Mouse (Mus musculus) hindbrain, embryonic 13.5 days (tissue): ENCODE data around the gene Hdac4. TPM values are rescaled to one million over a fixed set of nuclear protein-coding genes. Genes with fewer than 3 reads are reported as not detected.

Experiments
- ATAC-seq: fragments of 200-750 bp; cut with Nextera tagmentation; 2 replicates; pipeline ENCODE4 v1.8.0; 2017; ENCODE audit warnings: moderate TSS enrichment; ENCODE audit not compliant: low FRiP score
- H3K27ac ChIP-seq: fragments of 300-500 bp; sonication (generic); 2 replicates; pipeline ENCODE4 v1.5.1; 2015; ENCODE audit warnings: inconsistent platforms, mild to moderate bottlenecking, moderate library complexity
- H3K27me3 ChIP-seq: fragments of 300-500 bp; sonication (generic); 2 replicates; pipeline ENCODE4 v1.6.1; 2015; ENCODE audit warnings: mild to moderate bottlenecking, inconsistent platforms
- H3K36me3 ChIP-seq: fragments of 300-500 bp; sonication (generic); 2 replicates; pipeline ENCODE4 v1.6.1; 2015; ENCODE audit warnings: mild to moderate bottlenecking, inconsistent platforms
- H3K4me1 ChIP-seq: fragments of 300-500 bp; sonication (generic); replicated peaks from 2 replicates; pipeline ENCODE4 v1.6.1; 2015; ENCODE audit warnings: inconsistent platforms
- H3K4me2 ChIP-seq: fragments of 300-500 bp; sonication (generic); 2 replicates; pipeline ENCODE4 v1.6.1; 2015; ENCODE audit warnings: inconsistent platforms, mild to moderate bottlenecking, moderate library complexity
- H3K4me3 ChIP-seq: fragments of 300-500 bp; sonication (generic); 2 replicates; pipeline ENCODE4 v1.5.1; 2015; ENCODE audit warnings: mild to moderate bottlenecking, inconsistent platforms
- H3K9ac ChIP-seq: fragments of 300-500 bp; sonication (generic); 2 replicates; pipeline ENCODE4 v1.6.1; 2015; ENCODE audit warnings: mild to moderate bottlenecking, inconsistent platforms
- H3K9me3 ChIP-seq: fragments of 300-500 bp; sonication (generic); 2 replicates; pipeline ENCODE4 v1.6.1; 2016; ENCODE audit warnings: inconsistent platforms
- whole genome bisulfite sequencing: fragments of 180-500 bp; shearing (Covaris S2); methylation state at CpG from one replicate; pipeline ENCODE4 v1.1.7; 2015; 5-methylcytosine and 5-hydroxymethylcytosine counted together
- polyA plus RNA-seq: library from polyadenylated mRNA; unstranded; fragments of >200 nt; fragmentation: Nextera tagmentation; extraction: Ambion mirVana; gene quantifications from 2 replicates; pipeline ENCODE4 v1.2.1, GENCODE M21; 2015

Gene Hdac4
- polyA plus RNA-seq, 1 experiment from 2014 or later: 25.3 TPM

DNA sequence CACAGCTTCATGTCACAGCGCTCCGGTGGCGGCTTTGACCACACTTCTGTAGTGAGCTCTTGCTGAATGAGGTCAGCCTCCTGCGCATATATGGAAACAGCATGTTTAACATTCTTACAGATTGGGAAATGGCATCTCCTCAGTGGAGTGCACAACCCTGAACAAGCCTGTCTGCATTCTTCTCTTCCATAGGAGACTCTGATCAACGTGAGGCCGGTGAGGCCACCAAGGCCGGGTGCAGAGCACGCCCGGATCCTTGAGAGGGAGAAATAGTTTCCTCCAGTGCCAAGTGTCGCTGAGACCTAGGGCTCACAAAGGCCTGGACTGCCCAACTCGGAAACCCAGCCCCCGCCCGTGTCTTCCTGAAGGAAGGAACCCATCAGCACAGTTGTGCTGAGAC, 266.4 kb downstream of the Hdac4 start:
- H3K9ac ChIP-seq: no peak overlapping the region

DNA sequence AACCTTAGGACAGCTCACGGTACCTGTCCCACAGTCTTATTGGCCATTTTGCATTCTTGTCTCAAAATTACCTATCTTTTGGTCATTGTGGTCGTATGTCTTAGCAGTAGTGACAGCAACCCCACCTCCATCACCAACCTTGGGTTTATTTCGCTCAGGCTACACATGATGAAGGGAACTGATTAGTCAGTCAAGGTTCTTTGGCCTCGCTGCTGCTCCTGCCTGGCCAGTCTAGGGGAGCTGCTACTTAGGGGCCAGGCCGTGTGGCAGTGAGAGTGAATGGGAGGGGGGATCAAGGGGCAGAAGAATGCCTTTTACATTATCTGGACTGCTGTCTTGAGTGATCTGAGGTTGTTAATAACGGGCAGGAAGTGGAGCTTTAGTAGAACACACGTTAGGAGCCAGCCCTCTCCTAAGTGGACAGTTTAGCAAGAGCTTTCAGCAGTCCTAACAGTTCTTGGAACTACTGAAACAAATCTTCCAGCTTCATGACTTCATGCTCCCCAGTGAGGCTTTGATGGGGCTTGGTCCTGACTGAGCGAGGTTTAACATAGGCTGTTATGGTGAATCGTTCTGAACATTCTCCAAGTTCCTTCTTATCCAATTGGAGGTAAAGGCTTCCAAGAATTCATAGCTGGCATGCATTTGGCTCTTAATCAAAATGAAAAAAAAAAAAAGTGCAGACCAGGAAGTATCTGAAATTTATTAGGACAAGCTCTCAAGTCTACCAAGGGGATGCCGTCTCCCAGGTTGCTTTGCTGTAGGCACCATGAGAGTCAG, 267.8 kb downstream of the Hdac4 start:
- no peak overlapping the region for H3K4me3 ChIP-seq
- H3K27ac ChIP-seq: no peak overlapping the region
- no peaks in the 10 kb centered on the region for H3K27me3 ChIP-seq
- H3K4me2 ChIP-seq: no peak overlapping the region
- no peaks in the 10 kb centered on the region for H3K4me1 ChIP-seq
- WGBS: 91% methylated on average over 10 of the region's 10 CpGs
- H3K9me3 ChIP-seq: no peaks in the 10 kb centered on the region
- no peak overlapping the region for H3K9ac ChIP-seq
- peaks cover 32% of the 10 kb centered on the region for H3K36me3 ChIP-seq
- ATAC-seq: no peak

More for the DNA sequence above, 266.4 kb downstream of the Hdac4 start:
- H3K4me1 ChIP-seq: no peaks in the 10 kb centered on the region
- no peak overlapping the region for H3K27ac ChIP-seq
- no peaks in the 10 kb centered on the region for H3K9me3 ChIP-seq
- no peak for ATAC-seq
- no peak overlapping the region for H3K4me2 ChIP-seq
- H3K27me3 ChIP-seq: no peaks in the 10 kb centered on the region
- WGBS: 94% methylated on average over 13 of the region's 13 CpGs
- no peak overlapping the region for H3K4me3 ChIP-seq
- peaks cover 45% of the 10 kb centered on the region for H3K36me3 ChIP-seq

DNA sequence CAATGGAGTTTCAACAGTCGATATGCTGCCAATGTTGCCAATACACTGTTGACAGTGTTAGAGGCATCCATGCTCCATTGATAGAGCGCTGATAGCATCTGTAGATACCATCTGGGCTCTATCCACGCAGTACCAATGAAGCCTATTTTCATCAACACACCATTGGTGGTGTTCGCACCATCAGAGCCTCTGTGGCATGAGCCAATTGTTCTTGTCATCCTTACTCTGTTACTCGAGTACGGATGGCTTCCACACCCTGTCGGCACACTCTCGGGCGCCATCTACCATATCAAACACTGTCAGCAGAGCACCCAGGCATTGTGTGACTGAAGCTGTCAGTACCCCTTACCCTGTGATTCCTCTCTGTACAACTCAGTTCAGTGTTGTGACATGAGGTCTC, 271.9 kb downstream of the Hdac4 start:
- Histone ChIP-seq H3K36me3 (peaks cover 5% of the 10 kb centered on the region), H3K27ac (no peak overlapping the region), H3K4me3 (no peak overlapping the region), H3K9ac (no peak overlapping the region), H3K4me2 (no peak overlapping the region), H3K27me3 (no peaks in the 10 kb centered on the region), H3K9me3 (no peaks in the 10 kb centered on the region), H3K4me1 (no peaks in the 10 kb centered on the region)
- ATAC-seq: no peak
- 97% methylated on average over 9 of the region's 9 CpGs for WGBS

DNA sequence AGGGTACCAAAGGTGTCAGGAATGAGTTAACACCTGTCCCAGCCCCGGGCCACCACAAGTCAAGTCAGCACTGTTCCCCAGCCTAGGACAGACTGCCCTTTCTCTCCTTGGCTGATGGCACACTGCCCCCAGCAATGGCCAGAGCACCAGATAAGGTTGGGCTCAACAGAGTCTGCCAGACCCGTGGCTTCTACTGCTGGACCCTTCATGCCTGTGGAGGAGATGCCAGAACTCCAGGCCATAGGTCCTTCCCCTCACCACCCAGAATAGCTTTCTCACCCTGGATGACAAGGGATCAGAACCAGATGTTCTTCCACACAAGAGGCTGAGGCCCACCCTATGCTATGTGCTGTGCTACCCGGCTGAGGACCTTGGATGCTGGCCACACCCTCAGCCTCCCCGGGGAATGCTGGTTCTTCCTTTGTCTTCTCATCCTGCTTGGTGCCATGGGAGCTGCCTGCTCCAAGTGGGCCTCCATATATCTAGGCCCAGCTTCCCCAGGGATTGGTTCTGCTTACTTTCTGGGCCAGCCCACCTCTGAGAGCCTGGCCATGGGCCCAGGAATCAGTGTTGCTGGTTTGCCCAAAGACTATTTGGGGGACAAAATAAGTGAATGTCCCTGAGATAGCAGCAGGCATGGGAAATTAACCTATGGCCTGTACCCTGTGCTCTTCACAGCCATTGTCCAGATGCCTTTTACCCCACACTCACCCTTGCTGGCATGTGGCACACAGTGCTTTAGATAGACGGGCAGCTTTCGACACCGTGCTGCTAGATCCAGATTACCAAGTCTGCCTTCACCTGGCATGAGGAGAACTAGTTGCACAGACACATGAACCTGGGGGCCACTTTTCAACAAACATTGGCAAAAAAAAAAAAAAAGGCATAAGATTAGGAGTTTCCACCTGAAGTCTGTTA, 273.0 kb downstream of the Hdac4 start:
- Histone ChIP-seq H3K4me2 (no peak overlapping the region), H3K27ac (no peak overlapping the region), H3K36me3 (no peaks in the 10 kb centered on the region; the same call in 1 of the 2 replicates), H3K9me3 (no peaks in the 10 kb centered on the region), H3K4me3 (no peak overlapping the region), H3K27me3 (no peaks in the 10 kb centered on the region), H3K4me1 (no peaks in the 10 kb centered on the region), H3K9ac (no peak overlapping the region)
- 87% methylated on average over 7 of the region's 7 CpGs for WGBS
- no peak for ATAC-seq

DNA sequence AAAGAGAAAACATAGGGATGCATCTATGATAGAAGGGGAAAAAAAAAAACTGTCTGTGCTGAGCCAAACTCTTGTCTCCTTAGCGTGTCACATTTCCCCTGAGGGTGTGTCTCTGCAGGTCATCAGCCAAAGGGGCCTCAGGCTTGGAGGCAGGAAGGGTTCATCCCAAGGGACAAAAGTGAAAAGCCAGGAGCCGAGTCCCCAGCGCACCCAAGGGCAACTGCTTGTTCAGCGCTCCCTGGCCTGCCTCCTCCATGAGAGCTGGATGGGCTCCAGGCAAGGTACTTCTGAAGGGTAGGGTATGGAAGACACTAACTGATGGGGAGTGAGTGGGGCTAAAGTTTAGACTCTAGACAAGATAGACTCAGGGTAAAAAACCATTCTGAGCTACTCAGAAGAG, 273.8 kb downstream of the Hdac4 start:
- 85% methylated on average over 4 of the region's 4 CpGs for WGBS
- no peak for ATAC-seq
- no peaks in the 10 kb centered on the region for H3K9me3 ChIP-seq
- H3K27ac ChIP-seq: no peak overlapping the region
- no peak overlapping the region for H3K4me2 ChIP-seq
- H3K4me3 ChIP-seq: no peak overlapping the region
- H3K9ac ChIP-seq: no peak overlapping the region
- no peaks in the 10 kb centered on the region for H3K36me3 ChIP-seq
- no peaks in the 10 kb centered on the region for H3K27me3 ChIP-seq
- H3K4me1 ChIP-seq: no peaks in the 10 kb centered on the region

DNA sequence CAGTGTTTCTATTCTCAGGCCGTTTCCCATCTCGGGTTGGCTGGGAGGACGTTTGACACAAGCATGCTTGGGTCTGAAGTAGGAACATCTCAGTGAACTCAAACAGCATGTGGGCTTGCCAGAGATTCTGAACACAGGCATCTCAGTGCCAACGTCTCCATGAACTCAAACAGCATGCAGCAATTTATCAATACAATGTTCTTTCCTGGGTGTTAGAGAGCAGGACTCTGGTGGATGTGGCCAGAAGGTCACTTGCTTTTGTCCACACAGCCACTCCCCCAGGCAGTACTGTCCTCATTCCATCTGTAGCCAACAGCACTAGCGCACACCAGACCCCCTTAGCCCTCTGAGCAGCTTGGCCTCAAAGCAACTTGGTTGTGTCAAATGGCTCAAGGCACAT, 274.2 kb downstream of the Hdac4 start:
- no peaks in the 10 kb centered on the region for H3K4me1 ChIP-seq
- H3K4me2 ChIP-seq: no peak overlapping the region
- no peak for ATAC-seq

DNA sequence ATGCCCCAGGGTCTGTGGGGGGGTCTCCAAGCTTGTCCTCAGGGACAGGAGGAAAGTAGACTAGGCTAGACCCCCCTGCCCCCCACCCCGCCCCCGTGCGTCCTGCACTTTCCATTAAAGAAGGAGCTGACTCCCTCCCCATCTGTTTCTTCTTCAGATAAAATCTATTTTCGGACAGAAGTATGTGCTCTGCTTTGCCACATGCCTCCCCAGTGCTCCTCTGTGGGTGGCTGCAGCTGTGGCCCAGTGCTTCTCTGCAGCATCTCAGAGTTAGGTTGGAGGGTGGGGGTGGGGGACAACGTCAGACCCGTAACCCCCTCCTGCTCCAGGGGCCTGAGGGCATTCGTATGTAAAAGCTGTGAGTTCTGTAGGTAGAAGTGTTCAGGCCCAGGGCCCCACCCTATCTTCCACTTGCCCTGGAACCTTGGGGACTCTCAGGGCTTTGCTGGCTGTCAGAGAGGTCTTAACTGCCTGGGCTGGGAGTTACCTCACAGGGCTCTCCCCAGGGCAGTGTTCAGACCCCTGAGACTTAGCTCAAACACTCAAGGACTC, 275.4 kb downstream of the Hdac4 start:
- Histone ChIP-seq H3K4me1 (no peaks in the 10 kb centered on the region), H3K9ac (no peak overlapping the region), H3K36me3 (no peaks in the 10 kb centered on the region), H3K4me2 (no peak overlapping the region), H3K4me3 (no peak overlapping the region), H3K27me3 (no peaks in the 10 kb centered on the region), H3K9me3 (no peaks in the 10 kb centered on the region), H3K27ac (no peak overlapping the region)
- 43% methylated on average over 7 of the region's 7 CpGs for WGBS
- no peak for ATAC-seq

More for the DNA sequence above, 274.2 kb downstream of the Hdac4 start:
- no peak overlapping the region for H3K4me3 ChIP-seq
- H3K9me3 ChIP-seq: no peaks in the 10 kb centered on the region
- 70% methylated on average over 5 of the region's 5 CpGs for WGBS
- no peaks in the 10 kb centered on the region for H3K27me3 ChIP-seq
- H3K36me3 ChIP-seq: no peaks in the 10 kb centered on the region
- H3K9ac ChIP-seq: no peak overlapping the region
- H3K27ac ChIP-seq: no peak overlapping the region

DNA sequence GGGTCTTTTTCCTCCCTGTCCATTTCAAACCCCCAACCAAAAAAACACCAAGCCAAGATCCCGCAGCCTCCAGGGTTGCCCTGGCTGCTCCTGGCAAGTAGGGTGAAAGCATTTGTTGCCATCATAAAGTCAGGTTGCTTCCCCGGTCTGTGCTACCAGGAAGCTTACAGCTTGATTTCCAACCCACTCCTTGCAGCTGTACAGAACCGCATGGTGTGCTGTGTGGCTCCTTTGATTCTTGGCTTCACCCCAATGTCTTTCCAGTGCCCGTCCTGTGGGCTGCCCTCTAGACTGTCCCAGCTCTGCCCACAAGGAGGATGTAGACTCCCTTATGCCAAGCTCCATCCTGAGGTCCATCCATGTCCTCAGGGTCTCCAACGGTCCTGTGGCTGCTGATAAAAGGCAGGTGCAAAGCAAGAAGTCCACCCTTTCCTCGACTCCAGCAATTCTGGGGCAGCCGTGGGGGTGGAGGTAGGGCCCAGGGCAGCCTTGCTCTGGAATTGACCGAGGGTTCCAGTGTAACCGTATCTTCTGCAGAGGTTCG, 277.2 kb downstream of the Hdac4 start:
- H3K9ac ChIP-seq: no peak overlapping the region
- no peaks in the 10 kb centered on the region for H3K9me3 ChIP-seq
- H3K4me2 ChIP-seq: no peak overlapping the region
- H3K4me3 ChIP-seq: no peak overlapping the region
- no peak overlapping the region for H3K27ac ChIP-seq
- 92% methylated on average over 10 of the region's 10 CpGs for WGBS
- no peaks in the 10 kb centered on the region for H3K4me1 ChIP-seq
- no peaks in the 10 kb centered on the region for H3K27me3 ChIP-seq
- no peak for ATAC-seq
- H3K36me3 ChIP-seq: no peaks in the 10 kb centered on the region

DNA sequence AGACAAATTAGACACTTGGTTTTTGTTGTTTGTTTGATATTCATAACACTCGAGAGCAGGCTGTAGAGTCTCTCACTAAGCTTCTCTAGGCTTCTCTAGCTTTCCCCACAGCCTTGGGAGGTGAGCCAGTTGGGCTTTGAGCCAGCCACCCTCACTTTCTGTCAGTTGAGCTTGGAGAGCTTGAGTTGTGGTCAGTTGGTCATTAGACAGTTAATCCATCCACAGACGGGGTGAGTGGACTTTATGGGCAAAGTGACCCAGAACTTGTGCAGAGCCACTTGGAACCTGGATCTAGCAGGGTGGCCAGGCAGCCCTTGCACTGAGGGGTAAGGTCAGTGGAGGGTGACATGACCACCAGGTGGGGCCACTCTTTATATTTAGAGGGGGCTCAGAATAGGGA, 277.9 kb downstream of the Hdac4 start:
- no peak overlapping the region for H3K9ac ChIP-seq
- no peaks in the 10 kb centered on the region for H3K9me3 ChIP-seq
- no peaks in the 10 kb centered on the region for H3K36me3 ChIP-seq
- ATAC-seq: no peak
- no peaks in the 10 kb centered on the region for H3K27me3 ChIP-seq
- 84% methylated on average over 2 of the region's 2 CpGs for WGBS
- no peak overlapping the region for H3K4me2 ChIP-seq
- H3K4me3 ChIP-seq: no peak overlapping the region
- H3K27ac ChIP-seq: no peak overlapping the region
- H3K4me1 ChIP-seq: no peaks in the 10 kb centered on the region; the same call in 1 of the 2 replicates

DNA sequence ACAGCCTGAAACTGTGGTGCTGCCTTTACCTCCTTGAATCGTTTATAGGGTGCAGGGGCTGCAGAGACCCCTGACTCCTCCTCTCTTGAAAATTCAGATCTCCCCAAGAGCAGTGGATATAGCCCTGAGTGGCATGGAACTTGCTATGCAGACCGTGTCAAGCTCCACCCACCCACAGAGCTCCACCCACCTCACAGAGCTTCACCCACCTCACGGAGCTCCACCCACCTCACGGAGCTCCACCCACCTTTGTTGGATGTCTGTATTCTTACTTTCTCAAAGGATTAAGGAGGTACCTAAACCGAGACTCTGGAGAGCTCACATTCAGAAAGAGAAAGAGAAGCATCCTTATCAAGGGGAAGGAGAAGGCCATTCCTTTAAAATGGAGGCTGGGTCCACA, 279.5 kb downstream of the Hdac4 start:
- Histone ChIP-seq H3K36me3 (no peaks in the 10 kb centered on the region), H3K9ac (no peak overlapping the region), H3K4me1 (no peaks in the 10 kb centered on the region; the same call in 1 of the 2 replicates), H3K9me3 (no peaks in the 10 kb centered on the region), H3K4me3 (no peak overlapping the region), H3K4me2 (no peak overlapping the region), H3K27ac (no peak overlapping the region), H3K27me3 (no peaks in the 10 kb centered on the region)
- WGBS: 85% methylated on average over 5 of the region's 5 CpGs
- ATAC-seq: no peak

DNA sequence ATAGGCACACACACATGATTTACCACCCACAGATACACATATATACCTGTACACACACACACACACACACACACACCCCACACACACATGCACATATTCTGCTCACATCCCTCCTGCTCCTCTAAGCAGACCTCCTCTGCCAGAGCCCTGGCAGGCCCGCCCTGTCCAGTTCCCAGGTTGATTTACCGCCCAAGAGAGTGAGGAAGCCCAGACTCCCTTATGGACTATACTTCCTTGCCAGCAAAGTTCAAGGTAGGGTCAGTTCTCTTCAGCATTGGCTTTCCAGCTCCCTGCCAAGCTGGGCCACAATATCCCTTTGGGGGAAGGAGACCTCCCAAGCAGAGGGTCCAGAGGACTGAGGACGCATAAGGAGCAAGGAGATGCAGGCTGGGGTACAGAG, 280.9 kb downstream of the Hdac4 start:
- no peak overlapping the region for H3K9ac ChIP-seq
- H3K27me3 ChIP-seq: no peaks in the 10 kb centered on the region
- H3K4me1 ChIP-seq: no peaks in the 10 kb centered on the region; the same call in 1 of the 2 replicates
- H3K4me3 ChIP-seq: no peak overlapping the region
- ATAC-seq: no peak
- WGBS: 65% methylated on average over 3 of the region's 3 CpGs
- H3K27ac ChIP-seq: no peak overlapping the region
- no peaks in the 10 kb centered on the region for H3K9me3 ChIP-seq
- H3K4me2 ChIP-seq: no peak overlapping the region
- H3K36me3 ChIP-seq: no peaks in the 10 kb centered on the region

DNA sequence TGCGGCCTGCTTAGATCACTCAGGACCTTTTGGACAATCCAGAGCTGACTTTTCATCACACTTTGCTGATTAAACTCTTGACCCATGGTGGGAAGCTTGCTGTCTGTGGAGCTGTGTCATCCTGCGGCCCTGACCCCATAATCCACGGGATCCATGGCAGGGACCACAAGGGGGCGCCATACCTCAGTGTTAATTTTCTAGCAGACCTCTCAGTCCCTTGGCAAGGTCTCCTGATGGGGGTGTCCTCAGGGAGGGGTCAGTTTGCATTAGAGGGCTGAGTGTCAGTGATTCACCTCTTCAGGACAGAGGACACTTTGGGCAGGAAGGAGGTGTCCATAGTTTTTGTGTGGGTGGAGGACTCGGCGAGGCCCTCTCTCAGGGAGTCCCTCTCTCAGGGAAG, 281.6 kb downstream of the Hdac4 start:
- Histone ChIP-seq H3K4me2 (no peak overlapping the region), H3K36me3 (no peaks in the 10 kb centered on the region), H3K27ac (no peak overlapping the region), H3K27me3 (no peaks in the 10 kb centered on the region), H3K9ac (no peak overlapping the region), H3K4me1 (no peaks in the 10 kb centered on the region; the same call in 1 of the 2 replicates), H3K4me3 (no peak overlapping the region), H3K9me3 (no peaks in the 10 kb centered on the region)
- 55% methylated on average over 6 of the region's 6 CpGs for WGBS
- no peak for ATAC-seq
